Mouse (Mus musculus) thymus, postnatal 10 days (tissue): ENCODE results near the gene Tmc7.
A peak's percentile ranks its signal among the peaks of the same experiment; 100 is the strongest.

Experiments
- DNase-seq, 2 experiments: peaks; one replicate each; pipeline ENCODE4 v3.0.0; 2021; ENCODE audit warnings: low spot score in 2 of 2

Tmc7 gene

DNA sequence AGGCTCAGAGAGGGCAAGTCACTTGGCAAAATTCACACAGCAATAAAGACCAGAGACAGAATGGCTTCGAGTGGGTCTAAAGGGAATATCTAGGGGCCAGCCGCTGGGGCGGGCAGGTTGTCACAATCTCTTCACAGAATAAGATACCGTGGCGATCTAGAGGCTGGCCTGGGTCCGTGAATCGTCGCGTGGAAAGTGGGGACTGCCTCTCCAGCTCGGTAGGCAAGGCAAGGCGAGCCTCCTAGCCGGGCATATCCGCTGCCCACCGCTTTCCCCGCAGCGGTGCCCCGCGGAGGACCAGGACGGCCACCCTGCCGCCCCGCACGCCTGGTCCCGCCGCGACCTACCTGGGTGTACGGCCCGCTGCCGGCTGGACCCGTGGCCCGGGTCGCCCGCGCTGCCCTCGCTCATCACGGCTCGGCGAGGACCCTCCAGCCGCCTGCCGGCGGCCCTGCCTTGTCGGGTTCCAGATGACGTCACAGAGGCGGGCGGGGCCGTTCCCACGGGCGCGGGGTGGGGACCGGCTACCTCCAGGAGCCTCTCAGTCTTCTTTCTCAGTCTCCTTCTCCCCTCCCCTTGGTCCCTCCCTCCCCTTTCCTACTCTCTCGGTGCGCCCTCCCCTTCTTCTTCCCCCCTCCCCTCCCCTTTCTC lies at the start of gene Tmc7:
Tmc7 (minus strand) TSS at position 480 of the 651 bp plus-strand sequence.
- peak; percentile 46 to 61 for DNase-seq

DNA sequence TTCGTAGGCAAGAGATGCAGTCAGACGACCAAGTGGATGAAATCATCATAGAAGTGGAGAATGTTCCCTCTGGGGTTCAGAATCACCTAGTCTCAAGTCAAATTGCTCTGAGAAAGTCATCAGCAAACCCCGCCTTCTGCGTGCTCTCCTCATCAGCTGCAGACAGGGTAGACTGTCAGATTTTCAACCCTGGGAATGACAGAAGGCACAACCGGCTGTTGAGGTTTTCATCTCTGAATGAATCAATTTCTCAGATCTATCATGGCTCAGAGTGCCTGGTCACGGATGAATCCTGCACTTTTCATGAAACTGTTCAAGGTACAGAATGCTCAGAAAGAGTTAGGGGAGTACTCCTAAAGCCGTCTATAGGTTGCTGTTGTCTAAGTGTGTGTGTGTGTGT lies 49.4 kb upstream of the Tmc7 start:
- no peak for DNase-seq

- DNase-seq: no peak
Observed at GRCm38 (mm10) chr7:118633094-118633493, 48.6 kb upstream of the Tmc7 start.

DNA sequence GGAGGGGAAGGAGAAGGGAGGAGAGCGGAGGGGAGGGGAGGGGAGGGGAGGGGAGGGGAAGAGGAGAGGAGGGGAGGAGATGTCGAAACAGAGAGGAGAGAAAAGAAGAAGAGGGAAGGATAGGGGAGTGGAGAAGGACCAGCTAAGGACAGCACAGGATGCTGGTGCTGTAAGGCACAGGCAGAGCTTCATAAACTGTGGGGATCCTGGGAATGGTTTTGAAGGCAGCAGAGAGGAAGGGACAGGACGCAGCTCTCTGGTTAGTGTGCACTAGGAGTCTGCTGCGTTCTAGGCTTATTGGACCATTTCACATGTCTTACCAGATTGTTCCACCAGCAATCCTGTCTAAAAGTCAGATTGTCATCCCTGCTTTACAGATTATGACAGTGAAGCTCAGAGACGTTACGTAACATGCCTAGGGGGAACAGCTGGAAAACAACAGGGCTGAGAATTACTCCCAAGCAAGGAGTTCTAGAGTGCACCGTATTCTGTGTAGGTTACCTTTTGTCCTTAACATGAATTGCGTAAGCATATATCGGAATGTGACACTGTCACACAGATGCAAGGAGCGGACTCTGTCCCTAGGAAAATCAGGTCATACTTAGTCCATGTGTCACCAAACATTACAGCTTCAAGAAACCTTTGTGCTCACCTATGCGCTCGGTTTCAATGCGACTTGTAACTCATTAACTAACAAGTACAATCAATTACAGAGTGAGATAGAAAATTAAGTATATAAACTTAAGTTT lies 43.2 kb upstream of the Tmc7 start:
- DNase-seq: no peak

DNA sequence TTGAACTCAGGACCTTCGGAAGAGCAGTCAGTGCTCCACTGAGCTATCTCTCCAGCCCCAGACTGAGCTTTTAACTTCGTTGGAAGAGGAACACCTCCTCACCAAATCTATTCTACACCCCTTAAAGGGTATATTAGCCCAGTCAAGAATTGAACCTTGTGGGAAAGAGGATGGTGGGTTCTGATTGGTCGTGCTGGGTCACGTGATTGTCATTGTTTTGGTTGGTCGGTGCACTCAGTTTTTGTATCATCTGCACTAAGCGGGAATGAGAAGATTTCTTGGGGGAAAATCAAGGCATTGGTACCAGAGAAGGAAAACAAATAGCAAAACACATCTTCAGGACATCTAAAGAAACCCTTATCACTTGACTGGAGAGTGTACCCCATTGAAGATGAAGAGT lies 36.6 kb upstream of the Tmc7 start:
- no peak for DNase-seq

- DNase-seq: no peak
Observed at GRCm38 (mm10) chr7:118620243-118620906, 35.8 kb upstream of the Tmc7 start.

DNA sequence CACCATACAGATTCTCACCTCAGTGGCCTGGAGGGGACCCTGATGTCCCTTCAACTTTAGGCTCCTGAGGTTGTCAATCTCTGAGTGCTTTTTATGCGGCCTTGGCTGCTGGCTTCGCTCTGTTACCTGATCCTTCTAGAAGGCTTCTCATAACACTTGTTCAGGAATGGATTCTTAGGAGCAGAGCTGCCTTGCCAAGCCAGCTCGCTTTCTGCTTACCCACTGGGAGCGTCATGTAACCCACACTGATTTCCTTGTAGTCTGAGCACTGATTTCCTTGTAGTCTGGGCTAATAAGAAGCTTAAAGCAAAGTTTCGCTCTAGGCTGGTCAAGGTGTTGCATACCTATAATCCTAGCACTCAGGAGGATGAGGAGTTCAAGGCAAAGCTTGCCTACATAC lies 33.6 kb upstream of the Tmc7 start:
- DNase-seq: no peak

GRCm38 (mm10) chr7:118614076-118614475 lies 29.5 kb upstream of the Tmc7 start:
- no peak for DNase-seq

GRCm38 (mm10) chr7:118611933-118612332 lies 27.4 kb upstream of the Tmc7 start:
- DNase-seq: no peak

- DNase-seq: no peak
Observed at GRCm38 (mm10) chr7:118611185-118611749, 26.7 kb upstream of the Tmc7 start.

DNA sequence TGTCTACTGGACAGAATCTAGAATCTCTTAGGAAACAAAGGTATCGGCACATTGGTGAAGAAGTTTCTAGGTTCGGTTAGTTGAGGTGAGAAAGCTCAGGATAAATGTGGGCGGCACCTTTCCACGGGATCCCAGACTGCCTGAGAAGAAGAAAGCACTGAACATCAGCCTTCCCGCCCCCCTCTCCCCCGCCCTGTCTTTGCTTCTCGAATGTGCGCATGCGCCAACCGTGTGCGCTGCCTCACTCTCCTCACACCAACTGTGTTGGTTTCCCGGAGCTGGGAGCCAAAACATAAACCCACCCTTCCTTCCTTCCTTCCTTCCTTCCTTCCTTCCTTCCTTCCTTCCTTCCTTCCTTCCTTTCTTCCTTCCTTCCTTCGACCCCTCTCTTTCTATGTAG lies 26.2 kb upstream of the Tmc7 start:
- no peak for DNase-seq

DNA sequence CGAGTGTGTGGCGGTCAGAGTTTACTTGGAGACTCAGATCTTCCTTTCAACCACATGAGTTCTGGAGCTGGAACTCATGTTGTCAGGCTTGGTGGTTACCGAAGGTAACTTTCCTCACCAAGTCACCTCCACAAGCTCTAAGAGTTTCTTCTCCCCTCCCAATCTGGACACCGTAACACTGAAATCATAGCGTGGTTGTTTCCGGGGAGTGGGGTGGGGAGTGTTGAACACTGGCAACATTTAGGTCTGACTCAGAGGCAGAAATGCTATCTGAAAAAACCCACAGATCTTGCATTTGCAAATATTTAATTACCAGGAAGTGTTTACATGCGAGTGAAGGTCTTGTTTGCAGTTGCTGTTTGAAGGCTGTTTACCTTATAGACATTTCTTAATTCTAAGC lies 25.3 kb upstream of the Tmc7 start:
- no peak for DNase-seq

- no peak for DNase-seq
Observed at GRCm38 (mm10) chr7:118604842-118605241, 20.3 kb upstream of the Tmc7 start.

DNA sequence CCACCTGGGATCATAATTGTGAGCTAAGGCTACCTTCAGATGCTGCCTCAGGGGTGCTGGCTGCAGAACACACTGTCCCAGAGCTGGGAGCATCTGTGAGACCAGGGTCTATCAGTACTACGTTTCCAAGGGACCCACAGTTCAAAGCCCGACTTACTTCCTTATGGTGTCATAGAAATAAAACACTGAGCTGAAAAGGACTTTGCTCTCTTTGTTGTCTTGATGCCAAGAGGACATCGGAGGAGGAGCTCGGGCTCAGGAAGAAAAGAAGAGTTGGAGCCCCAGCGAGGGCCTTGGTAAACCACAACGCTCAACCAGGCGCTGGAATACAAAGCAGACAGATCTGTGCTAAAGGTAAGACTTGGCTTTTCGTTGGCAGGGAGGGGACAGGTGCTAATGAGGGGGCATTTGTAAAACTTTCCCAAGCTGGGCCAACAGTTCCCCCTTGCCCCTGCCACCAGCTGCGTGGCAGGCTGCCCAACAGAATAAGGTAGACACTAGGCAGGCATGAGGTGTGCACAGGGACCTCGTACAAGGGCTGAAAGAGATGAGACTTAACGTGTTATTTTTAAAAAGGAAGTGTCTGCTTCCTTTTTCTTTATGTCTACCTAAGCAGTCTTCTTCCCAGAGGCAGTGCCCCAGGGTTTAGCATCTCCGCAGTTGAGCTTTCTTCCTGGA lies 15.6 kb upstream of the Tmc7 start:
- peak in 1 of 2 experiments; percentile 11 for DNase-seq

DNA sequence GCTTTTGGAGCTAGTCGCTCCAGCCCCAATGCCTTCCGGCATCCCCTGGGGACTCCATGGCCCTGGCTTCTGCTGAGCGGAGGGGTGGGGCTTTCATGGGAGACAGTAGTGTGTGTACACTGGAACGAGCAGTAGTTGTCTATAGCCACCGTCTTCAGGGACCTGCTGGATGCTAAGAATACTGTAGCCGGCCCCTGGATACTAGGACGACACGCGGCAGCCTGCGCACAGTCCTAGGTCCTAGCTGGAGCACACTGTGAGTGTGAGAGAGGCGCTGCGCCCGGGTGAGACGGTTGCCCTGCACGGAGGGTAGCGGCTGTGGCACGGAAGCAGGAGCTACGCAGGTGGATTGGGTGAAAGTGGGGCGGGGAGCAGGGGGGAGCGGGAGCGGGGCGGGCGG lies 12.7 kb upstream of the Tmc7 start, which contains the start of gene Tmc5:
Tmc5 (plus strand) TSS at position 97 of the 400 bp plus-strand sequence.
- peak; percentile 75 to 78 for DNase-seq

GRCm38 (mm10) chr7:118596271-118596670 lies 11.7 kb upstream of the Tmc7 start:
- DNase-seq: peak; percentile 52 to 55

GRCm38 (mm10) chr7:118595228-118595627 lies 10.7 kb upstream of the Tmc7 start:
- peak; percentile 92 to 100 for DNase-seq

DNA sequence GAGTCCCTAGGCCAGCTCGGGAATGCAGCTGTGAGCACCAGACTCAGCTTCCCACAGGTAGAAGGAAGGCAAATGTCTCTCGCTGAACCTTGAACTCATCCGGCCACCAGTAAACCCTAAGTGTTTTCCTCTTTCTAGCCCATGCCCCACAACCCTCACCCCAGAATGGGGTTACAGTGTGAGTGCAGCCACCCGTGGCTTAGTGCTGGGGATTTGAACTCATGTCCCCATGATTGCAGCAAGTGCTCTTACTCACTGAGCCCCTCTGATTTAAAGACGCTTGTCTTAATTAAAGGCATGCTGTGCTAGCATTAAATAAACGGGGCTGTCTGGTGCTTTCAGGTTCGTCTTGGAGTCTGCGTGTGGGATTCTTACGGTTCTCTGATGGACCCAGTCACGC lies 10.1 kb upstream of the Tmc7 start:
- DNase-seq: no peak

DNA sequence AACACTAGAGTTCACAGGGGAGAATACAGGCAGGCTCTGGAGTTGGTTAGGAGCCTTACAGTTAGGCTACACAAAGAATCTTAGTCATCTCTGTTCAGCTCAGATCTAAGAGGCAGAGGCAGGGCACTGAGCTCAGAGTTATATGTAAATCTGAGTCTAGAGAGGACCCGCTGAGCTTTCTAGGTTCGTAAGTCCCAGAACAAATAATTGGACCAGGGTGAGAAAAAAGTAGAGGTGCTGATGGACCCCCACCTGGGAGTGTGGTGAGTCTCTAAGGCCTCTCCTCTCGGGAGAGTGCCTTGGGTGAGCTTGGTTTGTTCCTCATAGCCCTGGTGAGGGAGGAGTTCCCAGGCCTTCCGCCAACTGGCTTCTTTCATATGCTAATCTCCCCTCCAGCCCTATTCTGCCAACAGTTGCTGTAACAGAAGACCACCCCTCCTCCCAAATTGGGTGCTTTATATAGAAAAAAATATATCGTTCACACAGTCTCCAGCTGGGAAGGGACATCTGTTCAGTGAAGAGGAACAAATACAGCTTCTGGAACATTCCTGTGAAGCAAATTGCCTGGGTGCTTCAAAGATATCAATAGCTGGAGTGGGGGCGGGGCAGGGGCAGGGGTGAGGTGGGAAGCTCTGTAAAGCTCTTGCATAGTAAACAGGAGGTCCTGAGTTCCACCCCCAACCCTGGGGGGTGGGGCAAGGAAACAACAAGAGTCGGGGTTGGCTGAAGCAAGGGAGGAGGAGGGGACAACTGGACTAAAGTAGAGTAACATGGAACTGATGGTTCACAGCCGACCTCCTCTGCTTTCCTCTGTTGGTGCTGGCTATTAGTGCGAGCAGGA lies 9.3 kb upstream of the Tmc7 start:
- peak in 1 of 2 experiments; percentile 11 for DNase-seq

- no peak for DNase-seq
Observed at GRCm38 (mm10) chr7:118592146-118592545, 7.6 kb upstream of the Tmc7 start.

- DNase-seq: no peak
Observed at GRCm38 (mm10) chr7:118590726-118591305, 6.3 kb upstream of the Tmc7 start.
